Mouse (Mus musculus): Measurements from ENCODE around the gene Gm49776.
A peak's percentile ranks its signal among the peaks of the same experiment; 100 is the strongest.

The Gm49776 gene

DNA sequence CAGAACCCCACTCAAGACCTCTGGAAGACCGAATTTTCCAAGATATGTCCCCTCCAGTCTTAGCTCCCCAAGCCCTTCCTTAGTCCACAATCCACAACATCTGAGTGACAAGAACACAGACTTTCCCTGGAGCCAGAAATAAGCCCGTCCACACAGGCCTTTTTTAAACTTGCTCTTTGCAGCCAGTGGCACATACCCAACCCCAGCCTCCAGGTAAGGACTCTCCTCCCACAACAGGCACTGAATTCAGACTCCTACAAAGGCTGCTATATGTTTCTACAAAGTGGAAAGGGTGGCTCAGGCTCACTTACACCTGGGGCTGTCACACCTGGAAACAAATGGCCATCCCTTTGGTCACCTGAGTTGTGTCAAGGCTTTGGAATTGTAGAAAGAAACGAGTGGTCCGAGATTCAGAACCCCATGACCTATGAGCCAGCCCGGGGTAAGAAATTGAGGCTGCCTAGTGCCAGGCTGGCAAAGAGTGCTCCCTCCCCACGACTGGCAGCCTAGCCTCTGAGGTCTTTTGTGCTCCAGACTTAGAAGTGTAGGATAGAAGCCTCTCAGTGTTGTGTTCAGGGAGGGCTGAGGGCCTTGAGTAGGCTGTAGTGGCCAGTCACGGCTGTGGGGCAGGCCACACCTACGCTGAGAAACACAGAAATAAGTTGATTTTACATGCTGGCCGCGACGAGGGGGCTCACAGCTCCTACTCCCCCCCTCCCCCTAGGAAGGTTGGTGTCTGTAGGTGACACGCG, 24.0 kb downstream of the Gm49776 start:
- no peak for DNase-seq

- no peak for DNase-seq
Measured at GRCm38 (mm10) chr16:18233451-18233850, 24.7 kb downstream of the Gm49776 start.

DNA sequence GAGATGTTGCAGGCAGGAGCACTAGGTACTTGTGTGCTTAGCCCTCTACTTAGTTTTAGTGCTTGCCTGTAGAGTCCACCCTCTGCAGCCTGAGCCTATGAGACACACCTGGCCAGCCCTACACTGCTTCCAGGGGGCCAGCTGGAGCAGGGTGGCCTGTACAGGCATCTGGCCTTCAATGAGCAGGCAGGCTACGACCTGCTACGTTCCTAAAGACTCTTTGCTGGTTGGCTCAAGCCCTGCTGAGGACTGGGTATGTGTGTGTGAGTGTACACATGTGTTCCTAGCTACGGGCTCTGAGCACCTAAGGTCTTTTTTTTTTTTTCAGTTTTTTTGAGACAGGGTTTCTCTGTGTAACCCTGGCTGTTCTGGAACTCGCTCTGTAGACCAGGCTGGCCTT, 26.7 kb downstream of the Gm49776 start:
- DNase-seq: no peak

- no peak for DNase-seq
Measured at GRCm38 (mm10) chr16:18231047-18231446, 27.1 kb downstream of the Gm49776 start.

DNA sequence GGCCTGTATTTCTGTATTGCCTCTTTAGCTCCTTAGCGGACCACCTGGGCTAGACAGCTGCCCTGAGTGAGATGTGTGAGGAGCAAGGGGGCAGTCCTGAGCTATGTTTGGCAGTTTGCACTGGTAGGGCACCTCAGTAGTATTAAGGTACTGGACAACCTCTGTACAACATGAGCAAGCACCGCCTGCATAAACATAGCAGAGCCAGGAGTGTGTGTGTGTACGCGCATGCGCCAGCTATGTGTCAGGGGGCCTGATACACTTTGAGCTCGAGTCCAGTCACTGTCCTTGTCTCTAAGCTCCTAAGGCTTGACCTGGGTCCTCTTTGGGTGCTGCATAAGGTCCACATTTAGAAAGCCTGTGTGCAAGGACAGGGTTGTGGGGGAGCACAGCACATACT, 27.5 kb downstream of the Gm49776 start:
- no peak for DNase-seq

GRCm38 (mm10) chr16:18229622-18230021, 28.5 kb downstream of the Gm49776 start:
- DNase-seq: no peak

DNA sequence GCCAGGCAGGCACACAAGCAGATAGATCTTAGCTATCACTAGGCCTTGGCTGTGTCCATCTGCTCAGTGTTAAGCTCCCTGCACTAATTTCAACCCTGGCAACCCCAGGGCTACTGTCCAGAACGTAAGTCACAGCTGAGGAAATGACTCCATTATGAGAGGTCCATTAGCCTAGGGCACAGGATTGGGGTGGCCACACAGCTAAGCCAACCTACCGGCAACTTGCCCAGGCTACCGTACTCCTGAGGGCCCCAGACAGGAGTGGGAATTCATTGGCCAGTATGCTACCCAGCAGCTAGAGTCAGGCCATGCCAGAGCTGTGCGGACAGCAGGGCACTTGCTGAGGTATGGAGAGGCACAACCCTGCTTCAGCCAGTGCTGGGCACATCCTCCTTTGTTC, 29.3 kb downstream of the Gm49776 start:
- no peak for DNase-seq

- no peak for DNase-seq
Measured at GRCm38 (mm10) chr16:18227897-18228422, 30.2 kb downstream of the Gm49776 start.

DNA sequence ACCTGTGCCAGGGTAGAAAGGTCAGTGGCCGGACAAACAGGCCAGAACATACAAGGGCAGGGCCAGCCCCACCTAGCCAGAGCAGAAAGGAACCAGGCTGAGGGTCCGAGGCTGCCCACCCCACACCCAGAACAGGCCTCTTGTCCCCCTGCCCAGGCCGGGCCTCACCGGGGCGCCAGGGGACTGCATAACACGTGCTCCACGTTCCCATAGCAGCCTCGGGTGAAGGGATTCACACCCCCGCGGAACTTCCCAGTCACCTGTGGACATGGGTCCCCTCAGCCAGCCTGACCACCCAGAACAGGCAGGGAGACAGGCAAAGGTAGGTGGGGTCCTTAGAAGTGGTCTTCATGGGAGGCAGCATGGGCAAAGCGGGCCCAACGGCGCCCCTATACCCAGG, 30.9 kb downstream of the Gm49776 start:
- no peak for DNase-seq

DNA sequence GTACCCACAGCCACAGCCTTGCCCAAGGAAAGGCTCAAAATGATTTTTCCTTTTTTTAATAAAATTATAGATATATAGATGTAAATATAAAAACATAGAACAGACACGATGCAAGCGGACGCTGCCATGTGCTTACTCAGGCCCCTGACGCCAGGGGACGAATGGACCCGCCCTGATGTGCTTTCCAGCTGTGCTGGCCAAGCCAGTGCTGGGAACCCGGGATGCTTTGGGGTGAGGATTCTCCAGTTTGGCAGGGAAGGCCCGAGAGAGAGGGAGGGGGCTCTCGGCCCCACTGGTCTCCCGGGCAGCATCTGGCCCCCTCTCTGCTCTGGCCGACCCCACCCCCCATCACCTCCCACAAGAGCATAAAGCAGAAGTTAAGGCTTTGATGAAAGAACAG, 35.9 kb downstream of the Gm49776 start:
- no peak for DNase-seq

GRCm38 (mm10) chr16:18221543-18221898, 36.6 kb downstream of the Gm49776 start:
- DNase-seq: no peak

DNA sequence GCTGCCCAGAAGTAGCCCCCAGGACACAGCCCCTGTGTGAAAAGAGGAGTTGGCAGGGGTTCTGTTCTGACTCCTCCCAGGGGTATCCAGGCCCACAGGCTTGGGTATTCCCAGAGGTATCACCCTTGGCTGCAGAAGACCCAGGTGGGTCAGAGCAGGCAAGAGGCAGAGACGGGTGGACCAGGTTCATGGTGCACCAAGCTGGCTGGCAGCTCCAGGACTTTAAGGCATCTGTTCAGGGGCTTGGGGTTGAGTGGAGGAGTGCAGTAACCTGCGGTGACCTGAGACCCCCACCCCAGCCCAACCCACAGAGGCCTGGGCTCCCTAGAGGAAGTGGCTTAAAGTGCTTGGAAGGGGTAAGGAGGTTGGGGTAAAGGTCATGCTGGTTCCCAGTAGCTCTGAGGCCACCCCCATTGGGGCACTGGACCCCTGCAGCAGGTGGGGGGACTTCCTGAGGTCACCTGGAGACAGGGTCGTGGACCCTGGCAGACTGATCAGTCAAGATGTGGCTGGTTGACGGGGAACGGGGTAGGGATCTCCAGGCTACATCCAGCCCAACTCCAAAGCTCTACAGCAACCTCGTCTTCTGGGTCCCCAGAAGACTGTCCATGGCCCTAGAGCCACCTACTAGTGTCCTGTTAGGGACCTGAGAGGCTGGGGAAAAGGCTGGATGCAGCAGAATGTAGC, 37.1 kb downstream of the Gm49776 start:
- DNase-seq: no peak

DNA sequence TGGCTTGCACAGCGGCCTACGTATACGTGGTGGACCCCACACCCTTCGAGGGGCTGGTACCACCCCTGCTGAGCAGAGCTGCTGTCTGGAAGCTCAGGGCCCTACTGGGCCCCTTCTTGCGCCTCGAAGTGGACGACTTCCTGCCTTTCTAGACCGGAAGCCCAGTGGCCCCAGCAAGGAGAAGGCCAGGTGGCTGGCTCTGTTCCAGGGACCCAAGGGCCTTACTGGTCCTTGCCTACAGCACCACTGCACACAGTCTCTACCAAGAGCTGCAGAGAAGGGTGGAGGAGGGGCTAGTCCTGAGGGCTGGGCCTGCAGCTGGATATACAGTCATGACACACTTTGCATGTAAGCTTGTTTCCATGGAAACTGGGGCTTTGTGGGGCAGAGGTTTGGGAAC, 38.1 kb downstream of the Gm49776 start:
- peak; percentile 28 for DNase-seq

DNA sequence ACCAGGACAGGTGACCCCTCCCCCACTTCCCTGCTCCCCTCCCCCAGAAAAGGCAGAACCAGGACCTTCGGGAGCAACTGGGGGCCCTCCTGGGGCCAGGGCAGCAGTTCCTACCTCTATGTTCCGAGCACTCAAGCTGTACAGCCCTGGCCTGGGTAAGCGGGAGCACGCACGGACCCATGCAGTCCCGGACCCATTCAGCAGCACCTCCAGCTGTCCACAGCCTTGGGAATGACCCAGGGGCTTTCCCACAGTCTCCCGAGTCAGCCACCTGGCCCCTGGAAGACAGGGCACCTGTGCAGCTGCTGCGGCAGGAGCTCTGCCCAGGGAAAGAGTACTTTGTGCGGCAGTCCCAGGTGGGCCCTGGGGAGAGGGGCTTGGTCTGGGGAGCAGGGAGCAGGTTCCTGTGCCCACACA, 39.5 kb downstream of the Gm49776 start:
- no peak for DNase-seq

GRCm38 (mm10) chr16:18217579-18217978, 40.5 kb downstream of the Gm49776 start, which contains the start of gene Ccdc188:
Ccdc188 (plus strand) TSS chr16:18217879.
- no peak for DNase-seq

- DNase-seq: no peak
Measured at GRCm38 (mm10) chr16:18214858-18215257, 43.3 kb downstream of the Gm49776 start.

DNA sequence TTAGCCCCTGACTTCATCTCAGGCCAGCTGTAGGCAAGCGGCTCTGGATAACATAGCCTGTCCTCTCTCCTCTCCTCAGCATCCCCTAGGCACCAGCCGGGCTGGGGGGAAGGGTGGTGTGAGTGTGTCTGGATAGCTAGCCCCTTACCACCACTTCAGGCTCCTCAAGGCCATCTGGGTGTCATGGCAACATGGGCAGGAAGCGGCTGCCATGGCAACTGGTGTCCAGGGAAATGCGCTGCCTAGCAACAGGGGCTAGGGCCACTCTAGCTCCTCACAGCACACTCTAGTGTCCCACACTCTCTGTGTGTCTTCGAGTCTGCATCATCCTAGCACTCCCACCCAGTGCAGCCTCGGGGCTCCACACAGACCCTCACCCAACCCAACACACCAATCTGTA, 44.4 kb downstream of the Gm49776 start:
- DNase-seq: no peak

DNA sequence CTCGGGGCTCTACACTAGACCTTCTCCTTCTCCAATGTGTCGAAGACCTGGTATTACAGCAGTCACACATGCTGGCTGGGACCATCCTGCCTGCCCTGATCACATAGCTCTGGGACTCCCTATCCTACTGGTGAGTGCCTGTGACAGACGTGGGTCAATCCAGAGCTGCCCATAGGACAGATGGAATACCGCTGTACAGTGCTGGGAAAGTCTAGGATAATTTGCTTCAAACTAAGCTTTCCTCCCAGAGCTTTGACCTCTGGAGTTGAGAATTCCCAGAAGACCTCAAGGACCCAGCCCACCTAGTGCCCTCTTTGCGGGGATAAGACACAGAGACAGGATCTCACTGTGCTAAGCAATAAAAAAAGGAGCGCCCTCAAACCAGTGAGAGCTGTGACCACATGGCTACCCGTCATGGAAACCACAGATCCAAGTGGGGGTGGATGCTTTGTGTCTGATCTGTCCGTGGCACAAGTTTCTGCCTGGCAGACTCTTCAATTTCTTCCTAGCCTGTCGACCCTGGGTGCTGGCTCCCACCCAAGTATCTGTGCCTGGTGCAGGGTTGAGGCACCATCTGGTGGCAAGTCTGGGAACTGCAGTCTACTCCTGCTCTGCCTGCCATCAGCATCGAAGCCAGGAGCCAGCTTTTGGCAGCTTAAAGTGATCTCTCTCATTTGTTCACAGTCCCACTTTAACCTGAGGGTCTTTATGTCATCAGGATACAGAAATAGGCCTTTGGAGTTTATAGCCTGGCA, 46.5 kb downstream of the Gm49776 start:
- DNase-seq: peak; percentile 90

GRCm38 (mm10) chr16:18210701-18211416, 47.3 kb downstream of the Gm49776 start:
- DNase-seq: peak; percentile 69

DNA sequence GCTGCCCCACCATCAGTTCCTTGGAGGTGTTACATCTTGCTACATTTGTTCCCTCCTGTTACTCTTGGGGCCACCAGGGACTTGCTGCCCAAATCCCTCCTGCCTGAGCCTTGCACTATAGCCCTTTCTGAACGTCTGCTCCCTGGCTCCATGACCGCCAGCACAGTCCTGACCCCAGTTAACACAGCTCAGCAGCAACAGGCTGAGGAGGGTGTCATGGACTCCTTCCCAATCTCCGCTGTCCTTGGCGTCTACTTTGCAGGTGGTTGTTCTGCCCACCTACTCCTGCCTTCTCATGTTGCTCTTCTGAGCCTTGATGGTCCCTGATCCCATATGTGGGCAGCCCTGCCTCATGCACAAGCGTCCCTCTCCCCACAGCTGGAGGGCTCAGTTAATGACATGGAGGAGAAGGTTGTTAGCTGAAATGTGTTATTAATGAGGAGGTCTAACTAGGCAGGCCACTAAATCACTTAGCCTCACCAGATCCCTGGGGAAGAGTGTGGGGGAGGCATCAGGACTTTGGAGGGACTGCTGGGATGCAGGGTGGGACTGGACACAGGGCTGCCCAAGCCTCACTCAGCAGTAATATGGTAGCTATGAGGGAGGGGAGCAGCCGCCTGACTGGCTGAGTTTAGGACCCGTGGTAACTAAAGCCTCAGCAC, 54.6 kb downstream of the Gm49776 start:
- DNase-seq: no peak

GRCm38 (mm10) chr16:18202061-18202460, 56.1 kb downstream of the Gm49776 start:
- no peak for DNase-seq

GRCm38 (mm10) chr16:18201620-18202019, 56.5 kb downstream of the Gm49776 start:
- DNase-seq: no peak

Data from kidney, postnatal 14 days (tissue).